Mouse (Mus musculus): ENCODE data around the gene Tiam1.

DNA sequence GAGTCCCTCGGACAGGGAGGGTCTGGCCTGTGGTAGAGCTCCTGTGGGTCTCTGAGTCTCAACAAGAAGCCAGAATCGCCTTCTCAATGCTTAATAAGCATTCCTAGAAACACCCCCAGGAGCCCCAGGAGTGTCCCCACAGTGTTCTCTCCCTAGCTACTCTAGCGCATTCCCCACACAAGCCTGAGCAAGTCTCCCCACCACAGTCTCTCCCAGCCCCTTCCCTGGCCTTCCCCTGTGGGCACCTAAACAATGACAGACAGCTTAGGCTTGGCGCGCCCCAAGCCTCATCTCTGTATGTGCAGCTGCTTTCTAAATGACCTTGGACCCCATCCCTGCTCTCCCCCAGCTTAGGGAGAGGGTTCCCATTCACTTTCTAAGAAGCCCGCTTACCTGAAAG is 7.3 kb upstream of the Tiam1 start:
- TF ChIP-seq CTCF (IDR thresholded peaks at IDR 0.05; ENCODE audit: low read depth): no peak
- TF ChIP-seq EP300 (optimal IDR thresholded peaks at IDR 0.05): no peak

Measured in stomach, postnatal 0 days (tissue).